Mouse (Mus musculus) layer of hippocampus, adult 9-11 months (tissue): ENCODE measurements at regions not wholly inside any gene's neighbourhood (a gene's known extent, or its start where the extent isn't known, plus 50 kb on each side); places are given as distances from the start of the nearest gene placed in this dataset.
A peak's percentile ranks its signal among the peaks of the same experiment; 100 is the strongest.
"Not testable (repeated sequence)": the region's sequence is repeated elsewhere in the genome, so short reads cannot be mapped to it uniquely, and the experiment has no call there.

Experiments used
- DNase-seq: peaks from one replicate; pipeline ENCODE4 v3.0.0; 2022

GRCm38 (mm10) chr16:8914183-8914582, 84.3 kb downstream of the 1810013L24Rik start:
- DNase-seq = not testable (repeated sequence)

- peak; percentile 76 for DNase-seq
Observed at GRCm38 (mm10) chr16:8916091-8916490, 86.2 kb downstream of the 1810013L24Rik start.

DNA sequence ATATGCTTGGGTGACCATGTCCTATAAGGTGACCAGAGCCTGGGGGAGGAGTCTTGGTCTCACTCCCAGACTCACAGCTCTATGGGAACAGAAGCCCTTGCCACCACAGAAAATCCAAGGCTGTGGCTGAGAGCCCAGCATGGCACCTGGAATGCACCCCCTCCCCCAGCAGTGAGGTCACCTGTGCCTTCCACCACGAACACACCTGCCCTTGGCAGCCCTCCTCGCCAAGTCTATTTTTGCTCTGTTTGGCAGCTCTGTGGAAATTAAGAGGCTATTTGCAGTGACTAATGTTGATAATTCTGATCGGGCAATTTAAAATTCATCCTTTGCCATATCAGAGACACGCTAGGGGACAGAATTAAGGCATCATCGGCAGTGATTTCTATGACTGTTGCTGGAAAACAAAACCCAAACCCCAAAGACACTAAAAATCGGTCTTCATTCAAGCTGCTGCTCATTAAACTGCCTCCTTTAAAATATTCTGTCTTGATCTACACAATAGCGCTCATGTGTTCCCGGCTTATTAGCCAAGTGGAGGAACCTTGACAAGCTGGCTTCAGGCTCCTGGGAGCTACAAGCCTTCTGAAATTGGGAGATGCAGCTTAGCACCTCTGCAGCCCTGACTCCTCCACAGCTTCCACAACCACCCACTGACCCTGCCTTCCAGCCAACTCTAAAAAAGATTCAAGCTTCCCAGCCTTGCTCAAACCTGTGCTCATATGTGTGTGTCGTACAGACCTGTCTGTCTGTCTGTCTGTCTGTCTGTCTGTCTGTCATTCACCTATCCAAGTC, 89.0 kb downstream of the 1810013L24Rik start:
- no peak for DNase-seq

GRCm38 (mm10) chr16:8924732-8925131, 94.8 kb downstream of the 1810013L24Rik start:
- no peak for DNase-seq

GRCm38 (mm10) chr16:8931961-8932360, 102.1 kb downstream of the 1810013L24Rik start:
- DNase-seq = no peak

- no peak for DNase-seq
Observed at GRCm38 (mm10) chr16:8933121-8933520, 103.2 kb downstream of the 1810013L24Rik start.

- no peak for DNase-seq
Observed at GRCm38 (mm10) chr16:8936446-8936845, 106.5 kb downstream of the 1810013L24Rik start.

DNA sequence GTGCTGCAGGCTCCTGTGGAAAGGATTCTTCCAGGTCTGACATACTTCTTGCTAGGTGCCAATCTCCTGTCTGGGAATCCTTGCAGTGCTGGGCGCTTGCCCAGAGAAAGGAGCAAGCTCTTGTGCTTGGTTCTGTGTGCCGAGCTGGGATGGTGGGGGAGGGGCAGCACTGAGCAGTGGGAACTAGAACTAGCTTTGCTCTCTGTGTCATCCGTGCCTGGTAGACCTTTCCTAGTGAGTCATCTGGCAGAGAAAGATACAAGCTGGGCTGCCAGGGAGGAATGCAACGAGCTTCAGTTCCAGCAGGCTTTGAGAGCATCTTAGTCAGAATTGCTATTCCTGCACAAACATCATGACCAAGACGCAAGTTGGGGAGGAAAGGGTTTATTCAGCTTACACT, 108.6 kb downstream of the 1810013L24Rik start:
- peak; percentile 83 for DNase-seq

DNA sequence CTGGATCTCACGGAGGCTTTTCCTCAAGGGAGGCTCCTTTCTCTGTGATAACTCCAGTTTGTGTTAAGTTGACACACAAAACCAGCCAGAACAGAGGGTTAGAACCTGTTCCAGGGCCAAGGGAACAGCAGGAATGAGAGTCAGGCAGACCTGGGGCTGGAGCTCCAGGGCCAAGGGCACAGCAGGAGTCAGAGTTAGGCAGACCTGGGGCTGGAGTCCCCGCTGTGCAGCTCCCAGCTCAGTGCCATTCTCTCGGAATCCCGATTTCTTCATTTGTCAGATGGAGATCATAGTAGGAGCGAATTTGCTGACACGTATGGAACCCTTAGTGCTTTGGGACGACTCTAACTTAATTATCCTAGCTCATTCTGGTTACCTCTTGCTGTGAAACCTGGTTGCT, 109.2 kb downstream of the 1810013L24Rik start:
- no peak for DNase-seq

DNA sequence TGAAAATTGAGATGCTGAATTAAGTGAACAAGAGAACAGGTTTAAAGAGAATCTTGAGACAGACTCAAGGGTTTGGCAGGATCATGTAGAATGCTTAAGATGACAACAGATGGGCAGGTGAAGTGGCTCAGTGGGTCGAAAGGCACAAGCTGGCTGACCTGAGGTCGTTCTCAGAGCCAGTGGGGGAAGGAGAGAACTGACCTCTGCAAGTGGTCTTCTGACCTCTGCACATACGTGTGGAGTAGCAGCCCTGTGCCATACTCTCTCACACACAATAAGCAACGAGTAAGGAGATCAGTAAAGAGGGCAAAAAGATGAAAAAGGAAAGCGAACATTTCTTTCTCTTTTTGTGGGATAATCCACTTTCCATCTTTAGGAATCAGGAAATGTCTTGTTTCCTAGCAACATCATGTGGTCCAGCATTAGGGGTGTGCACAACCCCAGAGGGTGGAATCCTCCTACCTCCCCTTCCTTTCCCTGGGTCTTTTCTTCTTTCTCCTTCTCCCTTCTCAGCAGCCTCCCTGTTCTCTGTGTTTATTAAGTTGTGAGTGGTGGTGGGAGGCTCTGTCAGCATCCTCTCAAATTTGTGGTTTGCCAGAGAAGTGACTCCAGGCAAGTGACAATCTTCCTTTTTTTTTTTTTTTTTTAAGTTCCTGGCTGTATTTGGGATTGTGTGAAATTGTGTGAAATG, 114.7 kb downstream of the 1810013L24Rik start:
- DNase-seq = peak; percentile 20

DNA sequence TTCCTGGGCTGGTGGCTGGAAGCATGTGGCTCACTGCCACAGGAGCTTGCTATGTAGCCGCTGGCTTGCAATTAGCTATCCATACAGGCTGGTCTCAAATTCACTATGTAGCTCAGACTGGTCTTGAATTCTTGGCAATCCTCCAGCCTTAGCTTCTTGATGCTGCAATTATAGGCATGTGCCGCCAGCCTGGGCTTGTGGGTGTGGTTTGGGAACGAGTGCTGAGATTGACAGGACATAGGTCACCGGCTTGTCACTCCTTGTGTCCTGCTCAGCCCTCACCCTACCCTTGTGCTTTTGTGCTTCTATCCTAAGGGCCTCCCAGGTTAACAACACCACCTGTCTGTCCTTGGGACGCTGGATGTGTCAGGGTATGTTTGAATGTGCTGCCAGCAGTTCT, 117.9 kb downstream of the 1810013L24Rik start:
- no peak for DNase-seq

GRCm38 (mm10) chr16:8951156-8951899, 121.4 kb downstream of the 1810013L24Rik start:
- no peak for DNase-seq

DNA sequence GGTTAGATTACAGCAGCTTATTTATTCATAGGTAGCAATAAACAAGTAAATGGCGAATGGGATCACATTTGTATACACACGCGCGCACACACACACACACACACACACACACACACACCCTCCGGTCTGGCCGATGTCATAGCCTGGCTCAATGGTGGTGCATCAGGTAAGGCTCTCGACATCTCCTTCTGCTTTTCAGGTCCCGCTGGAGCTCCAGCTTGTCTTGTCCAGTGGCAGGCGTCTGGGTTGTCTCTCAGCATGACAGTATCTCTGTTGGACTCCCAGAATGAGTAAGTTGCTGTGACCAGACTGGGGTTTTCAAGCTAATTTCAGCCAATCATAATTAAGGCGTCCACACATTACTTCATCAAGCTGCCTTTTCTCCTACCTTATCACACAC, 131.8 kb downstream of the 1810013L24Rik start:
- no peak for DNase-seq

GRCm38 (mm10) chr16:8993521-8994250, 163.8 kb downstream of the 1810013L24Rik start:
- DNase-seq = peak; percentile 93

DNA sequence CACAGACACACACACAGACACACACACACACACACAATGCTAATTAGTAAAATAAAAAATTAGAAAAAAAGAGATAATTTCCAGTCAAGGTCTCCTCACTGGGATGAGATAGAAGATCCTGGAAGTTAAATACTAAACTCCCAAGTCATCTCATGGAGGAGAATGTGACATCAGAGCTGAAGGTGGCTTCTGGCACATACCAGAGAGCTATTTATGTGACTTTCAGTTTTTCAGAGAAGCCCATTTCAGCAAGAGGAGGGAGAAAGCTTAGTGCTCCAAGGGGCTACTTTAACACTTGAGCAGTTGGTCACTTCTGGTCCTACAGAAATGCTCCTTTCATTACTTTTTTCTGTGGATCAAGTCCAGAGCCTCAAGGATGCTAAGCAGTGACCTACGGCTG, 164.6 kb downstream of the 1810013L24Rik start:
- DNase-seq = no peak

DNA sequence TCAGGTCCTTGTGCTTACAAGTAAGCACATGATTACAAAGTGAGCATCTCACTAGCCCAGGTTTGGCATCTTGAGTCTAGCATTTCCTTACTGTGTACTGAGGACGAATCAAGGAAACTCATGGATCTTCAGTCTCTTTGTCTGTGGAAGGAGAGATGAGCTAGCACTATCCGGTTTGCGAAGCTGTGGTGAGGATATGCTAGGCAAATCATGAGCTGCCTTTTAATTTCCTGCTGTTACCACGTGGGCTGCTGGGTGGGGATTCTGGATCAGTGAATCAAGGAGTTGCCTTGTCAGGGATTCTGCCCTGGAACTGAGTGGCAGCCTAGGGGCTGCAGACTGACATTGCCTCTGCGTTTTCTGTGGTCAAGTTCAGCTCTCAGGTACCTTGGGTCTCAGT, 167.3 kb downstream of the 1810013L24Rik start:
- no peak for DNase-seq

DNA sequence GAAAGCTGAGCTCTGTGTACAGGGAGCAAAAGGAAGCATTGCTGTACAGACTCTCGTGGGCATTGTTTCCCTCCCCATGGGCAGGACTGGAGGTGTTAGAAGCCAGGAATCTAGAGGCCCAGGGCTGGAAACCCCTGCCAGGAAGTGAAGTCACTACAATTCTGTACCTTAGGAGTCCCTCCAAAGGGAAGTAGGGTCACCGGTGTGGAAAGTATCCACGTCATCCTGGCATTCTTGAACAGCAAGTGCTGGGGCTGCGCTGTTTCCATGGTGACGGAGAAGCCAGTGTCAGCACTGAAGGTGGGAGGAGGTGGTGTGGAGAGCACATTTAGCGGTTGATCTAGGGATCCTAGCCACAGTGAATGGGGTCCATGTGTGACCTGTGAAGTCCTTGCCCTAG, 174.1 kb downstream of the 1810013L24Rik start:
- peak; percentile 64 for DNase-seq

DNA sequence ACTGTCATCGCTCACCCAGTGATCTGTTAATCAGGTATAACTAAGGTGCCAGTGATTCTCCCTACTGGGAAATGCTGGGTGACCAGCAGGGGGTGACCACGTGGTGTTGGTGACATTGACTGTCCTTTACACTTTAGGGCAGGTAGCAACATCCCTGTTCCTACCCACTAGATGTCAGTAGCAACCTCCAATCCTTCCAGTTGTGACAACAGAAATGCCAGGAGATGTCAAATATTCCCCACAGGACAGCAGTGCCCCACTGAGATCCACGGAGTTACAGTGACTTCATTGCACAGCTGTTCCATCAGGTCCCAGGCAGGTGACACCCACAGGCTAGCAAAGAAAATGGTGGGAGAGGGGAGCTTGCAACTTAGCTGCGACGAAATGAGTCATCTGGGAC, 176.0 kb downstream of the 1810013L24Rik start:
- DNase-seq = no peak

- DNase-seq = peak; percentile 93
Observed at GRCm38 (mm10) chr16:9009361-9010083, 179.6 kb downstream of the 1810013L24Rik start.

GRCm38 (mm10) chr16:9011077-9011476, 181.2 kb downstream of the 1810013L24Rik start:
- no peak for DNase-seq

DNA sequence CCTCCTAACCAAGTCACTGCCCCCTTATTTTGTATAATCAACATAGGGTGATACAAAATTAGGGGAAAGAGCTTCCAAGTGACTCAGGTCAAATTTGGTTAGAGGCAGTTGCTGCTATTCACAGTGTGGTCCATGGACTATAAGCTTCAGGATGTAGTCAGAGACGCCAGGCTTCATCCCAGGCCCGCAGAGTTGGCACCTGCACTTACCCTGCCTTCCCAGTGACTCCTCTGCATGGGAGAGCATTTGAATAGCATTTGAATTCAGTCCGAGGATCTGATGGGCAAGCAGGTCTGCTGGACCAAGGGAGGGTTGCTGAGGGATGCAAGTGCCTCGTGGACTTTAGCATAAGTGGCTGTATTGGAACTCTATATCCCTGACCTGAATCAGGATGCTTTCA, 181.8 kb downstream of the 1810013L24Rik start:
- DNase-seq = no peak
